Mouse (Mus musculus) limb, embryonic 11.5 days (tissue): ENCODE measurements at regions not wholly inside any gene's neighbourhood (a gene's known extent, or its start where the extent isn't known, plus 50 kb on each side); places are given as distances from the start of the nearest gene placed in this dataset.

ENCODE experiments used
- ATAC-seq: fragments of 200-750 bp; cut with Nextera tagmentation; 2 replicates; pipeline ENCODE4 v1.8.0; 2017; ENCODE audit warnings: low read depth; ENCODE audit not compliant: insufficient number of reproducible peaks, low FRiP score, low TSS enrichment
- DNase-seq: peaks from one replicate; pipeline ENCODE4 v3.0.0-alpha.2; 2015; ENCODE audit warnings: low spot score
- H3K27ac ChIP-seq: fragments of 300-500 bp; sonication (generic); replicated peaks from 2 replicates; pipeline ENCODE4 v1.5.1; 2014; ENCODE audit warnings: low read depth, mild to moderate bottlenecking, low read length
- H3K27me3 ChIP-seq: fragments of 300-500 bp; sonication (generic); 2 replicates; pipeline ENCODE4 v1.6.1; 2014; ENCODE audit warnings: mild to moderate bottlenecking, low read length, mixed read lengths; ENCODE audit not compliant: control insufficient read depth, insufficient read depth
- H3K36me3 ChIP-seq: fragments of 300-500 bp; sonication (generic); 2 replicates; pipeline ENCODE4 v1.6.1; 2014; ENCODE audit warnings: mild to moderate bottlenecking, low read length, moderate library complexity, mixed read lengths; ENCODE audit not compliant: control insufficient read depth, insufficient read depth
- H3K4me1 ChIP-seq: fragments of 300-500 bp; sonication (generic); 2 replicates; pipeline ENCODE4 v1.6.1; 2014; ENCODE audit warnings: low read length, mixed read lengths; ENCODE audit not compliant: control insufficient read depth, insufficient read depth
- H3K4me2 ChIP-seq: fragments of 300-500 bp; sonication (generic); 2 replicates; pipeline ENCODE4 v1.6.1; 2014; ENCODE audit warnings: low read depth, mild to moderate bottlenecking, moderate library complexity; ENCODE audit not compliant: severe bottlenecking
- H3K4me3 ChIP-seq: fragments of 300-500 bp; sonication (generic); 2 replicates; pipeline ENCODE4 v1.5.1; 2014; ENCODE audit warnings: low read depth, low read length
- H3K9ac ChIP-seq: fragments of 300-500 bp; sonication (generic); 2 replicates; pipeline ENCODE4 v1.6.1; 2014; ENCODE audit warnings: mild to moderate bottlenecking, low read length
- H3K9me3 ChIP-seq: fragments of 300-500 bp; sonication (generic); 2 replicates; pipeline ENCODE4 v1.6.1; 2016; ENCODE audit warnings: low read length; ENCODE audit not compliant: control insufficient read depth
- WGBS: fragments of 180-500 bp; shearing (Covaris S2); extraction: QIAGEN DNeasy Blood & Tissue Kit; methylation state at CpG from one replicate; pipeline ENCODE4 v1.1.7; 2014; 5-methylcytosine and 5-hydroxymethylcytosine counted together

- 92% methylated on average over 1 of the region's 1 CpGs for WGBS
- no peak for DNase-seq
- no peak overlapping the region for H3K27ac ChIP-seq
- ATAC-seq = no peak
- no peak overlapping the region for H3K9ac ChIP-seq
- H3K36me3 ChIP-seq = no peaks in the 10 kb centered on the region
- H3K27me3 ChIP-seq = no peaks in the 10 kb centered on the region
- peaks cover 1% of the 10 kb centered on the region; the same call in 1 of the 2 replicates for H3K4me1 ChIP-seq
- H3K9me3 ChIP-seq = no peaks in the 10 kb centered on the region
- H3K4me2 ChIP-seq = no peak overlapping the region
- no peak overlapping the region for H3K4me3 ChIP-seq
Measured at GRCm38 (mm10) chr1:177647876-177648275, 81.7 kb upstream of the 1700016C15Rik start.

DNA sequence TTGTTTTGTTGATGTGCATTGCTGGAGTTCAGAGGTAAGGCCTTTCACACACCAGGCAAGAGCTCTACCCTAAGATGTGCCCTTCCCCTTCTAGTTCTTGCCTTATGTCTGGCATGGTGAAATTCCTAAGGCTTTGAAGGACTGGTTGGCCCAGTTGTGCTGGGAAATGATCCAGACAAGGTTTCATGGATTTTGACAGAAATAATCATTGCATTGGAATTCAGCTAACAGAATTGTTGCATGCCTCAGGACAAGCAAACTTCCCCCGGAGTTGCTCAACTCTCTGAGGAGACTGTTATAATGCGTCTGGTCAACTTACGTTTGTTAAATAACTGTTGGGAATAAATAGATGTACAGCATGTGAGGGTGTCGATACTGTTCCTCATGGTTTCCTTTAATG lies 80.6 kb upstream of the 1700016C15Rik start:
- no peak overlapping the region for H3K4me3 ChIP-seq
- H3K27ac ChIP-seq = no peak overlapping the region
- no peak for DNase-seq
- no peak overlapping the region for H3K4me2 ChIP-seq
- no peaks in the 10 kb centered on the region for H3K4me1 ChIP-seq
- H3K9ac ChIP-seq = no peak overlapping the region
- no peaks in the 10 kb centered on the region for H3K27me3 ChIP-seq
- 92% methylated on average over 4 of the region's 4 CpGs for WGBS
- ATAC-seq = no peak
- H3K36me3 ChIP-seq = no peaks in the 10 kb centered on the region
- no peaks in the 10 kb centered on the region for H3K9me3 ChIP-seq

DNA sequence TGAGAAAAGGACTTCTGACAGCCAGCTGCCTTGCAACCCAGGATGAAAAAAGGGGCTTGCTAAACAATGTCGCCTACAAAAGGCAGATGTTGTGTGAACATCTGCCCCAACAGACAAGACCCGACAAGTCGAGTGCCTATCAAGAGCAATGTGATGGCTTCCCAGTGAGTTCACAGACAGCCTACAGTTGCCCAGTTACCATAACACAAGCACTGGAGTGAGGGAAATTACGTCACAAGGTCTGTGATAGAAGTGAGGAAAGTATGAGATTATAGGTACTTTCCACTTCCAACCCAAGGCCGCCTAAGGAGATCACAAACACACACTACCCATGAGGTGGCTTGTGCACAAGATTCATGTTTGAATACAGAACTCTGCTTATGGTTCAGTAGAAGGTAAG lies 78.4 kb upstream of the 1700016C15Rik start:
- H3K4me1 ChIP-seq = no peaks in the 10 kb centered on the region
- H3K4me3 ChIP-seq = no peak overlapping the region
- no peaks in the 10 kb centered on the region for H3K27me3 ChIP-seq
- H3K9ac ChIP-seq = no peak overlapping the region
- DNase-seq (no peak), ATAC-seq (no peak)
- no peaks in the 10 kb centered on the region for H3K36me3 ChIP-seq
- H3K4me2 ChIP-seq = no peak overlapping the region
- no peak overlapping the region for H3K27ac ChIP-seq
- no peaks in the 10 kb centered on the region for H3K9me3 ChIP-seq
- WGBS = 74% methylated on average over 5 of the region's 5 CpGs

GRCm38 (mm10) chr1:177663163-177663562 lies 66.5 kb upstream of the 1700016C15Rik start:
- no peak for DNase-seq
- no peaks in the 10 kb centered on the region for H3K9me3 ChIP-seq
- H3K4me1 ChIP-seq = no peaks in the 10 kb centered on the region
- H3K4me3 ChIP-seq = no peak overlapping the region
- no peak overlapping the region for H3K4me2 ChIP-seq
- 81% methylated on average over 7 of the region's 7 CpGs for WGBS
- no peak overlapping the region for H3K27ac ChIP-seq
- H3K27me3 ChIP-seq = no peaks in the 10 kb centered on the region
- H3K36me3 ChIP-seq = no peaks in the 10 kb centered on the region
- no peak for ATAC-seq
- no peak overlapping the region for H3K9ac ChIP-seq

GRCm38 (mm10) chr1:177667041-177667791 lies 62.4 kb upstream of the 1700016C15Rik start:
- 85% methylated on average over 8 of the region's 8 CpGs for WGBS
- H3K4me3 ChIP-seq = no peak overlapping the region
- no peak for ATAC-seq
- no peak for DNase-seq
- H3K4me1 ChIP-seq = no peaks in the 10 kb centered on the region
- H3K27ac ChIP-seq = no peak overlapping the region
- H3K9me3 ChIP-seq = no peaks in the 10 kb centered on the region
- no peaks in the 10 kb centered on the region for H3K36me3 ChIP-seq
- no peaks in the 10 kb centered on the region for H3K27me3 ChIP-seq
- H3K4me2 ChIP-seq = no peak overlapping the region
- H3K9ac ChIP-seq = no peak overlapping the region

GRCm38 (mm10) chr1:177670576-177670975 lies 59.0 kb upstream of the 1700016C15Rik start:
- 92% methylated on average over 1 of the region's 1 CpGs for WGBS
- no peaks in the 10 kb centered on the region for H3K27me3 ChIP-seq
- no peaks in the 10 kb centered on the region for H3K9me3 ChIP-seq
- H3K36me3 ChIP-seq = no peaks in the 10 kb centered on the region
- no peak overlapping the region for H3K27ac ChIP-seq
- ATAC-seq (no peak), DNase-seq (no peak)
- H3K4me1 ChIP-seq = no peaks in the 10 kb centered on the region
- H3K9ac ChIP-seq = no peak overlapping the region
- no peak overlapping the region for H3K4me2 ChIP-seq
- H3K4me3 ChIP-seq = no peak overlapping the region

- no peaks in the 10 kb centered on the region for H3K4me1 ChIP-seq
- no peak overlapping the region for H3K27ac ChIP-seq
- H3K4me2 ChIP-seq = no peak overlapping the region
- no peaks in the 10 kb centered on the region for H3K9me3 ChIP-seq
- H3K4me3 ChIP-seq = no peak overlapping the region
- WGBS = 90% methylated on average over 5 of the region's 5 CpGs
- no peak for ATAC-seq
- no peak for DNase-seq
- H3K27me3 ChIP-seq = no peaks in the 10 kb centered on the region
- no peak overlapping the region for H3K9ac ChIP-seq
- H3K36me3 ChIP-seq = no peaks in the 10 kb centered on the region
Measured at GRCm38 (mm10) chr1:177676657-177677056, 53.0 kb upstream of the 1700016C15Rik start.

GRCm38 (mm10) chr1:177678832-177679231 lies 50.8 kb upstream of the 1700016C15Rik start:
- Histone ChIP-seq H3K9me3 (no peaks in the 10 kb centered on the region), H3K4me2 (no peak overlapping the region), H3K4me1 (no peaks in the 10 kb centered on the region), H3K36me3 (no peaks in the 10 kb centered on the region), H3K4me3 (no peak overlapping the region), H3K27ac (no peak overlapping the region), H3K9ac (no peak overlapping the region), H3K27me3 (no peaks in the 10 kb centered on the region)
- 82% methylated on average over 4 of the region's 4 CpGs for WGBS
- DNase-seq = no peak
- ATAC-seq = no peak
